Mouse (Mus musculus) testis, adult 2 months (tissue): Measurements from ENCODE around the gene Cacna2d1.

Experiments used
- CTCF ChIP-seq: fragments of 200-500 bp; IDR thresholded peaks from 2 replicates; pipeline ENCODE4 v1.5.1; 2012; ENCODE audit warnings: low read depth, mild to moderate bottlenecking, inconsistent platforms, low read length, moderate library complexity; ENCODE audit not compliant: control insufficient read depth, insufficient read depth, insufficient replicate concordance
- POLR2A ChIP-seq: fragments of 200-500 bp; IDR thresholded peaks from 2 replicates; pipeline ENCODE4 v1.6.1; 2012; ENCODE audit warnings: low read depth, mild to moderate bottlenecking, inconsistent platforms, low read length, moderate library complexity; ENCODE audit not compliant: control insufficient read depth

DNA sequence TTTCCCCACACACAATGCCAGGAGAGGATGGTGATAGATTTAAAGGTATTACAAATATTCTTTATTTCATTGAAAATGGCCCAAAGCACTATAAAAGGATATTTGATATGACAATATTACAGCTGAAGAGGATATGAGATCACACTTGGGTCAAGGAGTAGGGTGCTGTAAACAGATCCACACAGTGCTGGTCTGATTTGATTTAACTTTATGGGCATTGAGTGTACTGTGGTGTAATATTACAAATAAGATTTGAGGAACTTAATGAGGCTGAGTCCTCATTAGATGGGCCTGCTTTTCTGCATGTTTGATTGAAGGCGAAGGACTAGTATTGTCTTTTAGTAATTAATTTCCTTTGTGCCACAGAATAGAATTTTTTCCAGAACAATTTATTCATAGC lies 212.1 kb downstream of the Cacna2d1 start:
- TF ChIP-seq POLR2A (no peak), CTCF (no peak)
